8 mouse cellular contexts compared by ENCODE assay signal in the genomic region with DNA sequence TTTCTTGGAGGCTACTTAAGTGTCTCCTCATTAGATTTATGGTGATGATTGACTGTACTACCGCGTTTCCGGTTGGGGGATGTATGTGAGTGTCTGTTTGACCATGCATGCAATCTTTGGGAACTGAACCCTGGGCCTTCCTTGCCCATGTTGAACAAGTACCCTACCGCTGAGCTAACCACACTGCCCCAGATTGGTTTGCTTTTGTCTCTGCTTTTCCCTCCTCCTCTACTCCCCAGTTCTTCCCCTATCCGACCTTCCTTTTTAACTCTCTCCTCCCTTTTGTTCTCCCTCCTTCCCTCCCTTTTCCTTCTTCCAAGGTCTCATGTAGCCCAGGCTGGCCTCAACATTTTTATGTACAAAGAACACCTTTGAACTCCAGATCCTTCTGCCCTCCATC. TPM values are rescaled to one million over a fixed set of nuclear protein-coding genes. Genes with fewer than 3 reads are reported as not detected.
A peak's percentile ranks its signal among the peaks of the same experiment; 100 is the strongest.
DNase-seq lines count a peak whose midpoint lies in the region; ATAC-seq and TF ChIP-seq lines count a peak whose summit lies in the region.

No protein-coding gene starts in this region.

- no peak for TF ChIP-seq CTCF in E14TG2a.4 (conservative IDR thresholded peaks at IDR 0.05; ENCODE audit: low read length)
- no peak for TF ChIP-seq CTCF in liver, embryonic 14.5 days (IDR thresholded peaks at IDR 0.05; ENCODE audit: low read depth)

- intact Hi-C loops in gastrocnemius, postnatal 36 days (cut with DNase I), result no loop called here

- peak overlapping the region; percentile 81 for H3K4me2 ChIP-seq in forebrain, embryonic 16.5 days (ENCODE audit: low read length)
- H3K4me2 ChIP-seq in liver, embryonic 14.5 days (ENCODE audit: low read depth), result peak overlapping the region; percentile 79

- no peak for ATAC-seq in forebrain, embryonic 16.5 days
- ATAC-seq in liver, embryonic 14.5 days (ENCODE audit: insufficient read depth), result no peak
- no peak for ATAC-seq in inflammation-experienced regulatory T-cells, adult 6 months

- H3K4me1 ChIP-seq in E14TG2a.4 (replicated peaks; ENCODE audit: low read depth, low read length), result peaks cover 15% of the 10 kb centered on the region
- H3K4me1 ChIP-seq in forebrain, embryonic 16.5 days (replicated peaks; ENCODE audit: control insufficient read depth, insufficient read depth, low read length), result peaks cover 13% of the 10 kb centered on the region
- peaks cover 5 to 7% of the 10 kb centered on the region in 2 experiments; a peak in 3 of 4 replicates for H3K4me1 ChIP-seq in liver, embryonic 14.5 days (replicated peaks; ENCODE audit: control insufficient read depth in 2 of 2, insufficient read depth in 2 of 2, low read length in 1 of 2)

- H3K9ac ChIP-seq in forebrain, embryonic 16.5 days (replicated peaks; ENCODE audit: low read depth, low read length), result peak overlapping the region; percentile 56; the same call in 1 of the 2 replicates
- H3K9ac ChIP-seq in liver, embryonic 14.5 days (replicated peaks), result peak overlapping the region; percentile 86

- peak overlapping the region; percentile 79 for H3K4me3 ChIP-seq in E14TG2a.4 (replicated peaks; ENCODE audit: low read length)
- peak overlapping the region; percentile 51 for H3K4me3 ChIP-seq in forebrain, embryonic 16.5 days (replicated peaks; ENCODE audit: low read length)
- peak overlapping the region; percentile 70 to 90 for H3K4me3 ChIP-seq in liver, embryonic 14.5 days (ENCODE audit: insufficient read depth in 1 of 2, low read depth in 2 of 2, low read length in 2 of 2)

- no peaks in the 10 kb centered on the region for H3K9me3 ChIP-seq in E14TG2a.4 (ENCODE audit: low read length)
- no peaks in the 10 kb centered on the region for H3K9me3 ChIP-seq in forebrain, embryonic 16.5 days (ENCODE audit: control insufficient read depth, low read length)
- no peaks in the 10 kb centered on the region for H3K9me3 ChIP-seq in liver, embryonic 14.5 days (ENCODE audit: control insufficient read depth, low read length)

- H3K36me3 ChIP-seq in E14TG2a.4 (ENCODE audit: insufficient read depth, low read length), result peaks cover 30% of the 10 kb centered on the region
- H3K36me3 ChIP-seq in forebrain, embryonic 16.5 days (ENCODE audit: control insufficient read depth, insufficient read depth), result peaks cover 2% of the 10 kb centered on the region; the same call in 1 of the 2 replicates
- H3K36me3 ChIP-seq in liver, embryonic 14.5 days (replicated peaks; ENCODE audit: control insufficient read depth, insufficient read depth, low read depth), result peaks cover 27% of the 10 kb centered on the region

- peaks cover 17% of the 10 kb centered on the region; the same call in 1 of the 2 replicates for H3K27me3 ChIP-seq in E14TG2a.4 (ENCODE audit: insufficient read depth, low read length)
- H3K27me3 ChIP-seq in forebrain, embryonic 16.5 days (replicated peaks; ENCODE audit: control insufficient read depth, insufficient read depth, low read length), result no peaks in the 10 kb centered on the region
- H3K27me3 ChIP-seq in liver, embryonic 14.5 days (ENCODE audit: control insufficient read depth, insufficient read depth, low read length), result no peaks in the 10 kb centered on the region

- WGBS in forebrain, embryonic 16.5 days, result 3% methylated on average over 5 of the region's 5 CpGs
- WGBS in liver, embryonic 14.5 days (ENCODE audit: insufficient replicate concordance), result 3% methylated on average over 5 of the region's 5 CpGs

- no peak for TF ChIP-seq EP300 in liver, embryonic 14.5 days (IDR thresholded peaks at IDR 0.05; ENCODE audit: low read depth)

- no peak overlapping the region for H3K27ac ChIP-seq in forebrain, embryonic 16.5 days (ENCODE audit: low read length)
- H3K27ac ChIP-seq in liver, embryonic 14.5 days, result peak overlapping the region; percentile 2

- DNase-seq in 416B (ENCODE audit: low read depth), result peak; percentile 76
- DNase-seq in liver, embryonic 14.5 days (ENCODE audit: low read depth in 3 of 3, low spot score in 3 of 3), result no peak
- DNase-seq in gastrocnemius, postnatal 36 days, result no peak
- no peak for DNase-seq in frontal cortex, postnatal 10 days (ENCODE audit: low spot score in 2 of 2)
- DNase-seq in lung, postnatal 25 days (ENCODE audit: low spot score), result no peak

RNA-seq across cellular contexts. Expression of a gene that starts 1.1 kb away (rescaled TPM):
- polyA plus RNA-seq in forebrain, embryonic 16.5 days (2015; fragmentation: Nextera tagmentation; extraction: Ambion mirVana), result 57.7 and 59.9 TPM in 2 replicates
- 31.1 and 61.8 TPM in 2 replicates for polyA plus RNA-seq in liver, embryonic 14.5 days (2012; rRNA removed)
- 73.0 and 78.6 TPM in 2 replicates for polyA plus RNA-seq in liver, embryonic 14.5 days (2014; fragmentation: Nextera tagmentation; extraction: Ambion mirVana)
- under 1 TPM; 0.44 to 0.79 TPM for total RNA-seq in gastrocnemius, postnatal 36 days (2021)
- polyA plus RNA-seq in inflammation-experienced regulatory T-cells, adult 6 months (2017; shearing (Covaris generic)), result 100 to 1,000 TPM in 1 of 3 experiments, 10 to 100 TPM in 2; 17.1 to 222 (median 21.6) TPM

RNA-seq across cellular contexts. Expression of a gene that starts 17.5 kb away (rescaled TPM):
- polyA plus RNA-seq in forebrain, embryonic 16.5 days (2015; fragmentation: Nextera tagmentation; extraction: Ambion mirVana), result 27.0 and 27.5 TPM in 2 replicates
- 2.2 and 4.6 TPM in 2 replicates for polyA plus RNA-seq in liver, embryonic 14.5 days (2012; rRNA removed)
- polyA plus RNA-seq in liver, embryonic 14.5 days (2014; fragmentation: Nextera tagmentation; extraction: Ambion mirVana), result 9.9 and 10.2 TPM in 2 replicates
- total RNA-seq in gastrocnemius, postnatal 36 days (2021), result 10 to 100 TPM; 10.9 to 14.8 TPM
- 10 to 100 TPM; 32.3 to 39.8 (median 35.4) TPM for polyA plus RNA-seq in inflammation-experienced regulatory T-cells, adult 6 months (2017; shearing (Covaris generic))

RNA-seq across cellular contexts. Expression of a gene that starts 17.6 kb away (rescaled TPM):
- 26.2 and 27.8 TPM in 2 replicates for polyA plus RNA-seq in forebrain, embryonic 16.5 days (2015; fragmentation: Nextera tagmentation; extraction: Ambion mirVana)
- 1.6 and 2.5 TPM in 2 replicates for polyA plus RNA-seq in liver, embryonic 14.5 days (2012; rRNA removed)
- 3.5 and 3.7 TPM in 2 replicates for polyA plus RNA-seq in liver, embryonic 14.5 days (2014; fragmentation: Nextera tagmentation; extraction: Ambion mirVana)
- total RNA-seq in gastrocnemius, postnatal 36 days (2021), result 1 to 10 TPM; 5.9 to 7.0 TPM
- 10 to 100 TPM; 34.6 to 59.6 (median 43.4) TPM for polyA plus RNA-seq in inflammation-experienced regulatory T-cells, adult 6 months (2017; shearing (Covaris generic))
